Mouse (Mus musculus) erythroblast, embryonic 14.5 days (primary cell): ENCODE results near the gene Cdc14b.

Source experiments
- GATA1 ChIP-seq: IDR thresholded peaks from 2 replicates; pipeline ENCODE4 v1.6.1; 2012; ENCODE audit warnings: low read length, inconsistent platforms, mixed read lengths
- TAL1 ChIP-seq: IDR thresholded peaks from 3 replicates; pipeline ENCODE4 v1.6.1; 2012; ENCODE audit warnings: low read length, inconsistent platforms, mixed read lengths

DNA sequence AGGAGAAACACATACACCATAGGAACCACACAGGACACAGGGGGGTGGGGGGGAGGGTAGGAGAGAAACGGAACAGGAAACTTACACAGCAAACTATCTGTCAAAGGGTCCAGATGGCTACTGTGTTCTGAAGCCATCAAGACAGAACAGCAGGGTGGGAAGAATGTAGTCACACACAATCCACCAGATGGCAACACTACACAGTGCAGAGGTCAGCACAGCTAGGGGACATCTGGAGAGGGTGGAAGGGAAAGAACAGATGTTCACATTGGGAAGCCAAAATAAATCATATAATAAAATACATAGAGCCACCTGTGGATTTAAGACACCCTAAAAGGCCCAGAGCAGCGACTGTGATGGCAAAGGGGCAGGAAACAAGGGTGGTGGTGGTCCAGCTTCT, 69.9 kb downstream of the Cdc14b start:
- TF ChIP-seq GATA1 (no peak), TAL1 (no peak)
